Mouse (Mus musculus) stomach, postnatal 0 days (tissue): ENCODE data around the gene Ehbp1l1. TPM values are rescaled to one million over a fixed set of nuclear protein-coding genes. Genes with fewer than 3 reads are reported as not detected.

Source experiments
- ATAC-seq: fragments of 200-750 bp; cut with Nextera tagmentation; 2 replicates; pipeline ENCODE4 v1.8.0; 2017; ENCODE audit not compliant: low FRiP score, low TSS enrichment
- DNase-seq: peaks from one replicate; pipeline ENCODE4 v3.0.0-alpha.2; 2016; ENCODE audit warnings: low spot score
- H3K27ac ChIP-seq: fragments of 300-500 bp; sonication (generic); replicated peaks from 2 replicates; pipeline ENCODE4 v1.5.1; 2014; ENCODE audit warnings: mild to moderate bottlenecking, control low read depth
- H3K27me3 ChIP-seq: fragments of 300-500 bp; sonication (generic); 2 replicates; pipeline ENCODE4 v1.6.1; 2014; ENCODE audit warnings: low read length; ENCODE audit not compliant: control insufficient read depth, insufficient read depth
- H3K36me3 ChIP-seq: fragments of 300-500 bp; sonication (generic); 2 replicates; pipeline ENCODE4 v1.6.1; 2014; ENCODE audit warnings: low read length, mixed read lengths; ENCODE audit not compliant: control insufficient read depth, insufficient read depth
- H3K4me1 ChIP-seq: fragments of 300-500 bp; sonication (generic); replicated peaks from 2 replicates; pipeline ENCODE4 v1.6.1; 2014; ENCODE audit warnings: antibody characterized with exemption; ENCODE audit not compliant: control insufficient read depth, insufficient read depth
- H3K4me2 ChIP-seq: fragments of 300-500 bp; sonication (generic); replicated peaks from 2 replicates; pipeline ENCODE4 v1.6.1; 2014; ENCODE audit warnings: low read depth, mild to moderate bottlenecking, control low read depth, moderate library complexity
- H3K4me3 ChIP-seq: fragments of 300-500 bp; sonication (generic); 2 replicates; pipeline ENCODE4 v1.5.1; 2014; ENCODE audit warnings: low read depth, low read length, control low read depth
- H3K9ac ChIP-seq: fragments of 300-500 bp; sonication (generic); 2 replicates; pipeline ENCODE4 v1.6.1; 2014; ENCODE audit warnings: mild to moderate bottlenecking, low read length, control low read depth, mixed read lengths
- H3K9me3 ChIP-seq: fragments of 300-500 bp; sonication (generic); 2 replicates; pipeline ENCODE4 v1.6.1; 2016; ENCODE audit warnings: low read length; ENCODE audit not compliant: control insufficient read depth
- CTCF ChIP-seq: IDR thresholded peaks from 2 replicates; pipeline ENCODE4 v1.5.1; 2016; ENCODE audit warnings: antibody characterized with exemption, low read depth, mild to moderate bottlenecking, moderate library complexity
- EP300 ChIP-seq: optimal IDR thresholded peaks from 2 replicates; pipeline ENCODE3; 2016; ENCODE audit warnings: antibody characterized with exemption
- whole genome bisulfite sequencing: fragments of 180-500 bp; shearing (Covaris S2); extraction: QIAGEN DNeasy Blood & Tissue Kit; methylation state at CpG from one replicate; pipeline ENCODE4 v1.1.7; 2014; 5-methylcytosine and 5-hydroxymethylcytosine counted together
- polyA plus RNA-seq: library from polyadenylated mRNA; unstranded; fragments of >200 nt; fragmentation: Nextera tagmentation; extraction: Ambion mirVana; gene quantifications from 2 replicates; pipeline ENCODE4 v1.2.1, GENCODE M21; 2015

The Ehbp1l1 gene
- polyA plus RNA-seq, 1 experiment from 2014 or later = 28.0 TPM

DNA sequence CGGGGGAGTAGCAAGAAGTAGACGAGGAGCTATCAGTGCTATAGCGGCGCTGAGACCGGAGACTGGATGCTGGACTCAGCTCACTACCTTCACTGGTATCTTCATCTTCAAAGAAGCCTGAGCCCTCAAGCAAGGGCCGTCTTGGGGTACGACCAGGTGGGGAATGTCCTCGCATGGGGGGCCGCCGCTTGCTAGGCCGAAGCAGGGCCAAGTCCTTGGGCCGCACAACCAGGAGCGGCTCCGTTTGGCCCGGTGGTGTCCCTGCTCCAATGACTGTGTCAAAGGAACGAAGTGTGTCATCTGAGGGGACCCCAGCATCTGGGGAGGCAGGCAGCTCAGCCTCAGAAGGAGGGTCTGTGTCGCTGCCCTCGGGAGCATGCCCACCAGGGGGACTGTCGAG lies 40.7 kb downstream of the Ehbp1l1 start:
- Histone ChIP-seq H3K4me3 (no peak overlapping the region), H3K4me2 (no peak overlapping the region), H3K4me1 (no peaks in the 10 kb centered on the region; the same call in 1 of the 2 replicates), H3K27me3 (no peaks in the 10 kb centered on the region), H3K36me3 (peaks cover 27% of the 10 kb centered on the region), H3K27ac (no peak overlapping the region), H3K9me3 (no peaks in the 10 kb centered on the region), H3K9ac (no peak overlapping the region)
- WGBS = 94% methylated on average over 19 of the region's 19 CpGs
- DNase-seq (no peak), ATAC-seq (no peak)
- TF ChIP-seq CTCF = no peak
- TF ChIP-seq EP300 = no peak

- no peak for ATAC-seq
- H3K36me3 ChIP-seq = peaks cover 28% of the 10 kb centered on the region
These were observed 41.1 kb downstream of the Ehbp1l1 start for GRCm38 (mm10) chr19:5684985-5685384.

DNA sequence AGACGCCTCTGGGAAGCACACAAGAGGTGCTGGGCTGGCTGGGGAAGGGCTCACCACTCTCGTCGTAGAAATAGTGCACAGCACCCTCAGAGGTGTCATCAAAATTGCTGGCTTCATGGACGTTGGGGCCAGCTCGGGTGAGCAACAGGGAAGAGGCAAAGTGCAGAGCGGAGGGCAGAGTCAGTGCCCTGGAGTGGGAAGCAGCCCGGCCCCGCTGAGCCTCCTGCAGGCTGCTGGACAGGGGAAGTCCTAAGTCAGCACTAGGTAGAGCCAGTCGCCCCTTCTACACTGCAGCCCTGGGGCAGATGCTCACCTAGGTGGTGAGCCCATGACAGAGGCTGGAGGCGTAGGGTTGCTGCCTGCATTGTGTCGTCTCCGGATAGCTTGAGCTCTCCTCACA lies 41.9 kb downstream of the Ehbp1l1 start:
- 88% methylated on average over 12 of the region's 12 CpGs for WGBS
- DNase-seq = no peak
- Histone ChIP-seq H3K27ac (no peak overlapping the region), H3K4me2 (no peak overlapping the region), H3K4me3 (no peak overlapping the region), H3K36me3 (peaks cover 28% of the 10 kb centered on the region), H3K27me3 (no peaks in the 10 kb centered on the region), H3K9me3 (no peaks in the 10 kb centered on the region), H3K9ac (no peak overlapping the region), H3K4me1 (no peaks in the 10 kb centered on the region; the same call in 1 of the 2 replicates)
- ATAC-seq = no peak
- TF ChIP-seq EP300 (no peak), CTCF (no peak)

More at GRCm38 (mm10) chr19:5684985-5685384, 41.1 kb downstream of the Ehbp1l1 start:
- Histone ChIP-seq H3K4me2 (no peak overlapping the region), H3K9me3 (no peaks in the 10 kb centered on the region), H3K27me3 (no peaks in the 10 kb centered on the region), H3K4me1 (no peaks in the 10 kb centered on the region; the same call in 1 of the 2 replicates), H3K9ac (no peak overlapping the region), H3K4me3 (no peak overlapping the region), H3K27ac (no peak overlapping the region)
- WGBS = 94% methylated on average over 13 of the region's 13 CpGs
- no peak for TF ChIP-seq EP300
- TF ChIP-seq CTCF = no peak
- no peak for DNase-seq

- TF ChIP-seq EP300 (no peak), CTCF (no peak)
- WGBS = 86% methylated on average over 4 of the region's 4 CpGs
- no peak overlapping the region for H3K9ac ChIP-seq
These were observed 45.7 kb downstream of the Ehbp1l1 start for GRCm38 (mm10) chr19:5680432-5680831.

DNA sequence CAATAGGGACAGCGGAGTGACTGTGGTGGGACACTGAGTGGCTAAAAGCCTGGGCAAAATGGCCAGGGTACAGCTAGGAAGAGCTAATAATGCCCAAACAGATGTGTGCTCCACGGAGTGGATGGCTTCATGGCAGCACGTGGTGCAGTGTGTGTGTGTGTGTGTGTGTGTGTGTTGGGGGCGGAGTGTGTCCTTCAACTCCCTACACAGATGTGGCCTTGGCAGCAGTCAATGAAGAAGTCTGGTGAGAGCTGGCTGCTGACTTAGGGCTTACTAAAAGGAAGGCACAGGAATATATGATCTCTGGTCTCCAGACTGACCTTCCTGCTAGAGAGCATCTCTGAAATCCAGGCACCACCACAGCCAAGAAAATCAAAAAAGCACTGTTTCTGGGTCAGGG lies 57.7 kb downstream of the Ehbp1l1 start:
- TF ChIP-seq EP300 (no peak), CTCF (no peak)
- peaks cover 27% of the 10 kb centered on the region for H3K36me3 ChIP-seq
- no peak for ATAC-seq

More at GRCm38 (mm10) chr19:5680432-5680831, 45.7 kb downstream of the Ehbp1l1 start:
- DNase-seq (no peak), ATAC-seq (no peak)
- no peaks in the 10 kb centered on the region for H3K4me1 ChIP-seq
- no peaks in the 10 kb centered on the region for H3K9me3 ChIP-seq
- no peak overlapping the region for H3K27ac ChIP-seq
- no peaks in the 10 kb centered on the region for H3K27me3 ChIP-seq
- no peak overlapping the region for H3K4me3 ChIP-seq
- H3K4me2 ChIP-seq = no peak overlapping the region
- H3K36me3 ChIP-seq = peaks cover 33% of the 10 kb centered on the region

GRCm38 (mm10) chr19:5666386-5666785 lies 59.7 kb downstream of the Ehbp1l1 start:
- Histone ChIP-seq H3K36me3 (peaks cover 20% of the 10 kb centered on the region), H3K9me3 (no peaks in the 10 kb centered on the region), H3K4me1 (peaks cover 5% of the 10 kb centered on the region; the same call in 1 of the 2 replicates), H3K9ac (no peak overlapping the region), H3K27ac (no peak overlapping the region), H3K4me3 (no peak overlapping the region), H3K27me3 (no peaks in the 10 kb centered on the region), H3K4me2 (no peak overlapping the region)
- whole genome bisulfite sequencing = 90% methylated on average over 18 of the region's 18 CpGs
- no peak for DNase-seq
- ATAC-seq = no peak
- TF ChIP-seq EP300 (no peak), CTCF (no peak)

More for the DNA sequence above, 57.7 kb downstream of the Ehbp1l1 start:
- no peaks in the 10 kb centered on the region for H3K27me3 ChIP-seq
- 74% methylated on average over 4 of the region's 4 CpGs for WGBS
- no peak overlapping the region for H3K4me2 ChIP-seq
- H3K9me3 ChIP-seq = no peaks in the 10 kb centered on the region
- no peak overlapping the region for H3K4me3 ChIP-seq
- H3K9ac ChIP-seq = no peak overlapping the region
- no peak for DNase-seq
- no peak overlapping the region for H3K27ac ChIP-seq
- no peaks in the 10 kb centered on the region for H3K4me1 ChIP-seq
